Mouse (Mus musculus) ES-Bruce4 (cell line): ENCODE measurements around the gene Riok2. TPM values are rescaled to one million over a fixed set of nuclear protein-coding genes. Genes with fewer than 3 reads are reported as not detected.

Experiments
- H3K27ac ChIP-seq: 2 replicates; pipeline ENCODE4 v1.5.1; 2012; ENCODE audit warnings: low read length, inconsistent platforms; ENCODE audit not compliant: insufficient read depth
- H3K27me3 ChIP-seq: 2 replicates; pipeline ENCODE4 v1.6.1; 2012; ENCODE audit warnings: mild to moderate bottlenecking, low read length, inconsistent platforms; ENCODE audit not compliant: control insufficient read depth, poor library complexity, insufficient read depth, severe bottlenecking
- H3K36me3 ChIP-seq: 2 replicates; pipeline ENCODE4 v1.6.1; 2012; ENCODE audit warnings: inconsistent platforms, mild to moderate bottlenecking, low read length, moderate library complexity; ENCODE audit not compliant: control insufficient read depth, poor library complexity, insufficient read depth, severe bottlenecking
- H3K4me1 ChIP-seq: one replicate; pipeline ENCODE4 v1.8.1; 2011; ENCODE audit warnings: low read length; ENCODE audit not compliant: control insufficient read depth, insufficient read depth
- H3K4me3 ChIP-seq: 2 replicates; pipeline ENCODE4 v1.5.1; 2011; ENCODE audit warnings: low read depth, mild to moderate bottlenecking, low read length
- H3K9ac ChIP-seq: 2 replicates; pipeline ENCODE4 v1.6.1; 2012; ENCODE audit warnings: low read depth, mild to moderate bottlenecking, inconsistent platforms; ENCODE audit not compliant: poor library complexity, severe bottlenecking
- H3K9me3 ChIP-seq: replicated peaks from 2 replicates; pipeline ENCODE4 v1.6.1; 2012; ENCODE audit warnings: mild to moderate bottlenecking, low read length, inconsistent platforms; ENCODE audit not compliant: control insufficient read depth, poor library complexity, insufficient read depth, severe bottlenecking
- CTCF ChIP-seq: IDR thresholded peaks from one replicate; pipeline ENCODE4 v1.8.1; 2011; ENCODE audit warnings: low read depth, low read length
- EP300 ChIP-seq: IDR thresholded peaks from 2 replicates; pipeline ENCODE4 v1.6.1; 2011; ENCODE audit warnings: low read depth, low read length; ENCODE audit not compliant: insufficient read depth
- POLR2A ChIP-seq: IDR thresholded peaks from one replicate; pipeline ENCODE4 v1.8.1; 2011; ENCODE audit warnings: low read length; ENCODE audit not compliant: insufficient read depth
- polyA plus RNA-seq: library from polyadenylated mRNA; stranded (reverse); fragments of >200 nt; gene quantifications from 2 replicates; pipeline ENCODE4 v1.2.4, GENCODE M21; 2011; ENCODE audit warnings: low read depth; ENCODE audit not compliant: missing spikeins, insufficient read depth, insufficient read length

The Riok2 gene
- polyA plus RNA-seq, 1 experiment, result 58.5 TPM

DNA sequence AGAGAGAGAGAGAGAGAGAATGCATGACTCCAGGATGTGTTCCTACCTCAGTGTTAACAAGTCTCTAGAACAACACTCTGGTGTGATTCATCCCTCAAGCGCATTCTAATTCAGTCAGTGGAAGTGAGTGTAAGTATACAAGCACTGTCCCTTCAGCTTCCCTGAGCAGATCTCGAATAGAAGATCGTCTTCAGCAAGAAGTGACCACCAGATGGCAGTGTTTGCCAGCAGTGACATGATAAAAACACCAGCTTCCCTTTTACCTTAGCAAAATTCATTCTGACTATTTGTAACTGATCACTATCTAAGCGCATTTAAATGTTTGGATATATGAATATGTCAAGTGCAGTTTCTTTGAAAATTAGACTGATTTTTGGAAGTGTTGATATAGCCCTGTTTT is 20.2 kb downstream of the Riok2 start:
- no peak overlapping the region for H3K4me3 ChIP-seq
- TF ChIP-seq CTCF (peak; percentile 18), EP300 (no peak), POLR2A (no peak)
- no peaks in the 10 kb centered on the region for H3K9me3 ChIP-seq
- no peaks in the 10 kb centered on the region for H3K4me1 ChIP-seq
- peaks cover 33% of the 10 kb centered on the region for H3K36me3 ChIP-seq
- no peaks in the 10 kb centered on the region for H3K27me3 ChIP-seq
- no peak overlapping the region for H3K27ac ChIP-seq
- no peak overlapping the region for H3K9ac ChIP-seq

DNA sequence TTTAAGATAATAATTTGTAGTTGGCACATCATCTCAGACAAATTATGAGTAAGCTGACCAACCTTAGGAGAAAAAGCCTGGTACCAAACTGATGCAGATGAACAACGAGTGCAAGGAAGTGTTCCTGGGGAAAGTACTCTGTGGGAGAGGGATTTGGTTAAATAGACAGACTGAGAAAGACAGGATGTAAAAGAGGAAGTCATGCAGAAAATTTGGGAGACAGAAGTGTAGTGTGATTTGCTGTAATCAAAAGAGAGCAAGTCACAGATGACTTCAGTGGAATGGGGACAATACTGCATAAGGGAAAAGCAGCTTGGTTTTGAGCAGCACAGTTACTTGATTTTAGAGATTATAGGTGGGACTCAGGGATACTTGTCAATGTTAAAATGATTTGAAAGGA is 22.8 kb downstream of the Riok2 start:
- TF ChIP-seq CTCF (no peak), EP300 (no peak), POLR2A (no peak)
- no peak overlapping the region for H3K9ac ChIP-seq
- no peaks in the 10 kb centered on the region for H3K4me1 ChIP-seq
- no peak overlapping the region for H3K4me3 ChIP-seq
- no peak overlapping the region for H3K27ac ChIP-seq
- no peaks in the 10 kb centered on the region for H3K27me3 ChIP-seq
- H3K36me3 ChIP-seq, result peaks cover 18% of the 10 kb centered on the region
- no peaks in the 10 kb centered on the region for H3K9me3 ChIP-seq

DNA sequence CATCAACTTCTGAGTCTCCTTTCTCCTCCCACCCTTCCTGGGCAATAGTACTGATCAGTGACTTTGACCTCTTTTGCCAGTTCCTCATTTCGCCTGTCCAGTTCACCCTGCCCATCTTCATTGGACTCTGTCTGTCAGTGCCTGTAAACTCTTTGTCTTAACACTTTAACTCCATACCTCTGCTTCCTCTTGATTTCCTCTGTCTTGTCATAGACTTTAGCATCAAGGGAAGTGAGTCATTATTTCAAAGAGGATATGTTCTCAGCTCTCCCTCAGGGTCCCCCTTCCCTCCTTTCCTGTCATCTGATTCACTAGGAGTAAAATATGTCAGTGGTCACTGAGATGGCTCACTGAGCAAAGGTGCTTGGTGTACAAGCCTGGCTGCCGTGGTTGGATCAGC is 24.6 kb downstream of the Riok2 start:
- H3K4me1 ChIP-seq, result no peaks in the 10 kb centered on the region
- H3K9me3 ChIP-seq, result no peaks in the 10 kb centered on the region
- no peak overlapping the region for H3K9ac ChIP-seq
- no peaks in the 10 kb centered on the region for H3K27me3 ChIP-seq
- H3K36me3 ChIP-seq, result peaks cover 12% of the 10 kb centered on the region
- TF ChIP-seq CTCF (no peak), EP300 (no peak), POLR2A (no peak)
- no peak overlapping the region for H3K27ac ChIP-seq
- no peak overlapping the region for H3K4me3 ChIP-seq

DNA sequence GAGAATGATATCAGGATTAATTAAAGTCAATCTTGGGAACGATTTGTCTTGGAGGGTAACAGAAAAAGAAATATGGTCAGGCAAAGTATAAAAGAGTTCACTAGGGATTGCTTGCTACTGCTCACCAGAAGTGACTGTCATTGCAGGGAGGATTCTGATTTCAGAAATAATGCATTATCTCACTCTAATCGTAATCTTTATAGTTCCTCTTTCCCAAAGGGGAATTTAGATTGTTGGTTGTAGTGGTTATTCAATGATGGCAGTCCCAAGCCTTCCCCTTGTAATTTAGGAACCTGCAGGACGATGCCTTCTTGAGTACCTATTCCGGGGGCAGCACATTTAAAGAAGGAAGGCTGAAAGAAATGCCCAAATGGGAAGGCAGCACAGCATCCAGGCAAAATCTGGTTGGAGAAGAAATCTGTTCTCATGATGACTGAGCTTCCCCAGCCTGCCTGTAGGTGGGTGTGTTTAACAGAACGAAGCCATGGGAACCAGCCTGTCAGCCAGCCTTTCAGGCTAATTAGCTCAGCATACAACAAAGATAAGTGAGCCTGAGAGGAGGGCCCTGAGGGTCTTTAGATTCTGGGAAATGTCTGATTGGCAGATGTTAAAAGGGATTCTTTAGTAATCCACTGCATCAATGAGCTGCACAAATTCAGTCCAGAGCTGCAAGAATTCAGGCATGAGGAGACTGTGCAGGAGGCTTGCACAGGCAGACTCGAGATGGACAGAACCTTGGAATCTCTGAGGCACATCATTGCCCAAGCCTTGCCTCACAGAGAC is 28.3 kb downstream of the Riok2 start, which contains the start of gene Lix1:
Gene Lix1, plus strand, starts transcription at position 451 of the 783 bp plus-strand sequence.
- Histone ChIP-seq H3K27me3 (no peaks in the 10 kb centered on the region), H3K4me1 (no peaks in the 10 kb centered on the region), H3K27ac (no peak within 1 kb of the TSS), H3K36me3 (no peaks in the 10 kb centered on the region), H3K9ac (no peak within 1 kb of the TSS), H3K4me3 (no peak within 1 kb of the TSS), H3K9me3 (no peaks in the 10 kb centered on the region)
- TF ChIP-seq CTCF, result peak; percentile 62
- TF ChIP-seq POLR2A, result no peak
- no peak for TF ChIP-seq EP300

DNA sequence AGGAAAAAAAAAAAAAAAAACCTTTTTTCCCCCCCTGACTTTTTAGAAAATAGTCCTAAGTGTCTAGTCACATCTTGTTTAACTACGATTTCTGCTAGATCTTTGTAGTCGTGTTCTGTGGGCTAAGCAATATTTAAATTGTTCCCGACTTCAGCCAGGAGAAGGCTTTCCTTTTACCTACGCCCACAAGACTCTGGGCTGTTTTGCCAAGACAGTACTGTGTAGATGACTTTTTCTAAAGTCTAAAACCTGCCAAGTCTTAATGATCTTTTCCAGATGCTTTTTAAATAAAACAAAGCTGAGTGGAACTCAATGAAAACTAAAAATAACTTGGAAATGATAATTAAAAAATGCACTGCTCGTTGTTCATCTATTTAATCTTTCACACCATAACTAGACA is 28.9 kb downstream of the Riok2 start:
- H3K27me3 ChIP-seq, result no peaks in the 10 kb centered on the region
- H3K36me3 ChIP-seq, result no peaks in the 10 kb centered on the region
- H3K27ac ChIP-seq, result no peak overlapping the region
- H3K9ac ChIP-seq, result no peak overlapping the region
- no peaks in the 10 kb centered on the region for H3K4me1 ChIP-seq
- TF ChIP-seq EP300 (no peak), POLR2A (no peak), CTCF (no peak)
- H3K4me3 ChIP-seq, result no peak overlapping the region
- no peaks in the 10 kb centered on the region for H3K9me3 ChIP-seq

DNA sequence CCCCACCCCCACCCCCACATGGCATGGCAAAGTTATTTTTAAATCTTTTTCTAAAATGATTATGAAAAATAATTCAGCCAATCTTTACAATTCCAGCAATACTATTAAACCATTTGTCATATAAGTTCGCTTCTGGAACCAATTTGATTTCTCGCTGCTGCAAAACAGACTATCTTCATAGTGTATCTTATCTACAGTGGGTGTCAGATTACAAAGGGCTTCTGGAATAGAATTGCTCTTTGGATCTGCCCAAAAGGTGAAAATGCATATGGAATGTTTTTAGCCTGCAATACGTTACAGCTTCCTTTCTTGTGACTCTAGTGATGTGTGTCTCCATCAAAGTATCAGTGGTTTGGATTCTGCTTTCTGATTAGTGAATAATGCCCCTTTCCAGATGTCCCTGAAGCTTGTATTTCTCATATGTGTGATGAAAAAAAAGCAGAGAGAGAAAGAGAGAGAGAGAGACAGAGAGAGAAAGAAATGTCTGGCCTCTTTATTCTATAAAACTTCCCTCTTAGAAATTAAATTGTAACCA is 29.5 kb downstream of the Riok2 start:
- TF ChIP-seq EP300 (no peak), POLR2A (no peak), CTCF (no peak)
- no peak overlapping the region for H3K4me3 ChIP-seq
- H3K36me3 ChIP-seq, result no peaks in the 10 kb centered on the region
- no peak overlapping the region for H3K27ac ChIP-seq
- H3K9me3 ChIP-seq, result no peaks in the 10 kb centered on the region
- no peaks in the 10 kb centered on the region for H3K27me3 ChIP-seq
- no peak overlapping the region for H3K9ac ChIP-seq
- peaks cover 2% of the 10 kb centered on the region for H3K4me1 ChIP-seq
